Mouse (Mus musculus) bone marrow, adult 2 months (tissue): ENCODE measurements around the gene Tpt1.

Experiments used
- CTCF ChIP-seq: fragments of 200-500 bp; IDR thresholded peaks from 2 replicates; pipeline ENCODE4 v1.5.1; 2011; ENCODE audit warnings: low read length, control low read depth; ENCODE audit not compliant: control insufficient read depth, insufficient read depth
- POLR2A ChIP-seq: fragments of 200-500 bp; IDR thresholded peaks from 2 replicates; pipeline ENCODE4 v1.6.1; 2011; ENCODE audit warnings: low read depth, mild to moderate bottlenecking, control low read depth, low read length, borderline replicate concordance; ENCODE audit not compliant: control insufficient read depth

DNA sequence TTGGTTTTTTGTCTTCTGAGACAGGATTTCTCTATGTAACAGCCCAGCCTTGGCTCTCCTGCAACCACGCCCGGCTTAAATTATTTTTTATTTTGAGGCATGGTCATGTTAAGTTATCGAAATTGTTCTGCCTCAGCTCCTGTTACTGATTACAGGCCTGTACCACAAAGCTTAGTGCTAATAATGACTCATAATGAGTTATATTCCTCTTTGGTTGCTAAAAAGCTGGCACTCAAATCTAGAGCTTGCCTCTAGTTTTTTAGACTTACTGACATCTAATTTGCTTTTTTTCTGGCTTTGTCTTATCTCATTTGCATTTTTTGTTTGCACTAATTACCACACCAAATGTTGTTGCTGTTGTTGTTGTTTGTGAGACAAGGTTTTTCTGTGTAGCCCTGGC, 8.3 kb upstream of the Tpt1 start:
- TF ChIP-seq CTCF, result no peak
- TF ChIP-seq POLR2A, result no peak
